In the genomic region with DNA sequence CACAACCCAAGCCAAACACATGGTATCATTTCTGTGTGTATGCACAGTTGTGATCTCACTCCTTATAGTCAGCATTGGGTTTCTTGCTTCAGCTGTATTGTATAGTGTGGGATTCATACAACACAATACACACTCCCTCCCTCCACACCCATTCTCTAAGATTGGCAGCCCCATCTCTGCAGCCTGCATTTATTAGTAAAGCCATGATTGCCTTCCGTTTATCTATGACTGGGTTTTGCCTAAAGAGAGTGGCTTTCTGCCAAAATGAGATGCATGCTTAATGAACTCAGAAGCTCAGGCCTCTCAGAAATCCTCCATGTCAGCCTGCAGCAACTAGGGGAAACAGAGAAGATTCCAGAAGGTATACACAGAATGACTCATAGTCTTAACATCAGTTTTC, we compare ENCODE assay signal across 17 mouse cellular contexts.
DNase-seq lines count a peak whose midpoint lies in the region; ATAC-seq and TF ChIP-seq lines count a peak whose summit lies in the region.
"Had no signal": no experiment of that assay in that cellular context is flagged by ENCODE, and none has a peak within 500 bp of the region (broad histone marks: within the 10 kb centered on the region; RNA-seq: fewer than 3 reads in every experiment).

No protein-coding gene starts in this region.

- no peak overlapping the region for H3K4me2 ChIP-seq in embryonic facial prominence, embryonic 14.5 days (ENCODE audit: low read depth, low read length)
- no peak overlapping the region for H3K4me2 ChIP-seq in forebrain, embryonic 14.5 days (ENCODE audit: low read length)
- H3K4me2 ChIP-seq in midbrain, embryonic 13.5 days (replicated peaks) = no peak overlapping the region
- H3K4me2 ChIP-seq in stomach, postnatal 0 days (replicated peaks; ENCODE audit: low read depth) = no peak overlapping the region
- H3K4me2 ChIP-seq: heart, embryonic 13.5 days; limb, embryonic 13.5 days; liver, embryonic 15.5 days had no signal

- H3K9me3 ChIP-seq in embryonic facial prominence, embryonic 14.5 days (ENCODE audit: control insufficient read depth, low read length) = no peaks in the 10 kb centered on the region
- no peaks in the 10 kb centered on the region for H3K9me3 ChIP-seq in embryonic facial prominence, embryonic 10.5 days
- no peaks in the 10 kb centered on the region for H3K9me3 ChIP-seq in forebrain, embryonic 14.5 days (replicated peaks; ENCODE audit: control insufficient read depth, low read length)
- no peaks in the 10 kb centered on the region for H3K9me3 ChIP-seq in midbrain, embryonic 13.5 days
- H3K9me3 ChIP-seq in stomach, postnatal 0 days (ENCODE audit: control insufficient read depth, low read length) = no peaks in the 10 kb centered on the region
- H3K9me3 ChIP-seq: heart, embryonic 13.5 days; limb, embryonic 13.5 days; liver, embryonic 15.5 days had no signal

- H3K4me1 ChIP-seq in embryonic facial prominence, embryonic 14.5 days (ENCODE audit: control insufficient read depth, insufficient read depth, low read length) = no peaks in the 10 kb centered on the region
- H3K4me1 ChIP-seq in embryonic facial prominence, embryonic 10.5 days = 0 out of 2 replicates have a peak, but pooled peaks cover 3% of the 10 kb centered on the region
- peaks cover 18% of the 10 kb centered on the region for H3K4me1 ChIP-seq in forebrain, embryonic 14.5 days (ENCODE audit: control insufficient read depth, insufficient read depth, low read length)
- H3K4me1 ChIP-seq in midbrain, embryonic 13.5 days (replicated peaks) = peaks cover 39% of the 10 kb centered on the region
- no peaks in the 10 kb centered on the region for H3K4me1 ChIP-seq in stomach, postnatal 0 days (replicated peaks; ENCODE audit: control insufficient read depth, insufficient read depth)
- H3K4me1 ChIP-seq: heart, embryonic 13.5 days; limb, embryonic 13.5 days; liver, embryonic 15.5 days had no signal

- no peak overlapping the region for H3K9ac ChIP-seq in embryonic facial prominence, embryonic 14.5 days (ENCODE audit: low read depth, low read length)
- H3K9ac ChIP-seq in forebrain, embryonic 14.5 days (ENCODE audit: low read length) = no peak overlapping the region
- H3K9ac ChIP-seq in midbrain, embryonic 13.5 days (replicated peaks) = no peak overlapping the region
- H3K9ac ChIP-seq in stomach, postnatal 0 days (ENCODE audit: low read length) = no peak overlapping the region
- H3K9ac ChIP-seq: heart, embryonic 13.5 days; limb, embryonic 13.5 days; liver, embryonic 15.5 days had no signal

- peak; percentile 73 for DNase-seq in embryonic facial prominence, embryonic 14.5 days (ENCODE audit: low spot score)
- no peak for DNase-seq in embryonic facial prominence, embryonic 10.5 days (ENCODE audit: low spot score)
- DNase-seq in Muller cell, postnatal 12 days (ENCODE audit: inconsistent ontology term) = peak; percentile 59
- DNase-seq in forebrain, embryonic 14.5 days (ENCODE audit: low spot score) = peak; percentile 90
- no peak for DNase-seq in kidney, postnatal 14 days
- no peak for DNase-seq in stomach, postnatal 0 days (ENCODE audit: low spot score)
- DNase-seq: cerebellum, adult 2 months; heart, postnatal 4 days; kidney, adult 18-20 months; kidney, postnatal 4 days; lung, postnatal 4 days; right cerebral cortex, postnatal 25 days had no signal

- no peaks in the 10 kb centered on the region for H3K36me3 ChIP-seq in embryonic facial prominence, embryonic 14.5 days (ENCODE audit: control insufficient read depth, insufficient read depth, low read length)
- no peaks in the 10 kb centered on the region for H3K36me3 ChIP-seq in embryonic facial prominence, embryonic 10.5 days (replicated peaks)
- no peaks in the 10 kb centered on the region for H3K36me3 ChIP-seq in forebrain, embryonic 14.5 days (ENCODE audit: control insufficient read depth, insufficient read depth, low read length)
- H3K36me3 ChIP-seq in midbrain, embryonic 13.5 days = no peaks in the 10 kb centered on the region
- H3K36me3 ChIP-seq in stomach, postnatal 0 days (ENCODE audit: control insufficient read depth, insufficient read depth, low read length) = no peaks in the 10 kb centered on the region
- H3K36me3 ChIP-seq: heart, embryonic 13.5 days; limb, embryonic 13.5 days; liver, embryonic 15.5 days had no signal

- no peak overlapping the region for H3K27ac ChIP-seq in embryonic facial prominence, embryonic 14.5 days (replicated peaks; ENCODE audit: low read depth, low read length)
- no peak overlapping the region for H3K27ac ChIP-seq in embryonic facial prominence, embryonic 10.5 days (replicated peaks)
- 0 out of 2 replicates have a peak overlapping the region, but pooled peaks have one; percentile 22 for H3K27ac ChIP-seq in forebrain, embryonic 14.5 days (ENCODE audit: low read depth, low read length)
- peak overlapping the region; percentile 60; the same call in 1 of the 2 replicates for H3K27ac ChIP-seq in midbrain, embryonic 13.5 days
- no peak overlapping the region for H3K27ac ChIP-seq in stomach, postnatal 0 days (replicated peaks)
- H3K27ac ChIP-seq: heart, embryonic 13.5 days; limb, embryonic 13.5 days; liver, embryonic 15.5 days had no signal

- no peak for TF ChIP-seq EP300 in stomach, postnatal 0 days (optimal IDR thresholded peaks at IDR 0.05)

- 25% methylated on average over 1 of the region's 1 CpGs for whole genome bisulfite sequencing in embryonic facial prominence, embryonic 14.5 days
- 74% methylated on average over 1 of the region's 1 CpGs for WGBS in embryonic facial prominence, embryonic 10.5 days
- 5% methylated on average over 1 of the region's 1 CpGs for WGBS in forebrain, embryonic 14.5 days
- WGBS in midbrain, embryonic 13.5 days = 18% methylated on average over 1 of the region's 1 CpGs
- 32% methylated on average over 1 of the region's 1 CpGs for WGBS in stomach, postnatal 0 days

- H3K27me3 ChIP-seq in embryonic facial prominence, embryonic 14.5 days (replicated peaks; ENCODE audit: control insufficient read depth, insufficient read depth, low read length) = no peaks in the 10 kb centered on the region
- no peaks in the 10 kb centered on the region for H3K27me3 ChIP-seq in embryonic facial prominence, embryonic 10.5 days (replicated peaks; ENCODE audit: low read depth, poor library complexity, severe bottlenecking)
- H3K27me3 ChIP-seq in forebrain, embryonic 14.5 days (replicated peaks; ENCODE audit: control insufficient read depth, insufficient read depth, low read length) = no peaks in the 10 kb centered on the region
- no peaks in the 10 kb centered on the region for H3K27me3 ChIP-seq in midbrain, embryonic 13.5 days
- no peaks in the 10 kb centered on the region for H3K27me3 ChIP-seq in stomach, postnatal 0 days (ENCODE audit: control insufficient read depth, insufficient read depth, low read length)
- H3K27me3 ChIP-seq: heart, embryonic 13.5 days; limb, embryonic 13.5 days; liver, embryonic 15.5 days had no signal

- ATAC-seq in embryonic facial prominence, embryonic 14.5 days (ENCODE audit: low read depth) = peak; percentile 51; the same call in 1 of the 2 replicates
- peak; percentile 89 for ATAC-seq in forebrain, embryonic 14.5 days
- ATAC-seq in midbrain, embryonic 13.5 days = peak; percentile 53; the same call in 1 of the 2 replicates
- ATAC-seq in stomach, postnatal 0 days (ENCODE audit: low FRiP score, low TSS enrichment) = no peak
- ATAC-seq in CD4-positive, CD25-positive, alpha-beta regulatory T cell, adult 4 months = no peak

- no peak for TF ChIP-seq CTCF in stomach, postnatal 0 days (IDR thresholded peaks at IDR 0.05; ENCODE audit: low read depth)

- no peak overlapping the region for H3K4me3 ChIP-seq in embryonic facial prominence, embryonic 14.5 days (ENCODE audit: low read depth, low read length)
- H3K4me3 ChIP-seq in embryonic facial prominence, embryonic 10.5 days = no peak overlapping the region
- H3K4me3 ChIP-seq in forebrain, embryonic 14.5 days (ENCODE audit: low read depth, low read length) = no peak overlapping the region
- H3K4me3 ChIP-seq in midbrain, embryonic 13.5 days (replicated peaks) = no peak overlapping the region
- H3K4me3 ChIP-seq in stomach, postnatal 0 days (ENCODE audit: low read depth, low read length) = no peak overlapping the region
- H3K4me3 ChIP-seq: heart, embryonic 13.5 days; limb, embryonic 13.5 days; liver, embryonic 15.5 days had no signal

Comparison
In these comparisons a context has a peak if more than half of its experiments do, and no peak if none do; other contexts are left out.
1. DNase-seq: peak in embryonic facial prominence, embryonic 14.5 days (single experiment), Muller cell, postnatal 12 days (single experiment) and forebrain, embryonic 14.5 days (single experiment); none in embryonic facial prominence, embryonic 10.5 days (single experiment), kidney, postnatal 14 days (single experiment) and stomach, postnatal 0 days (single experiment).
2. ATAC-seq: peak in embryonic facial prominence, embryonic 14.5 days (single experiment), forebrain, embryonic 14.5 days (single experiment) and midbrain, embryonic 13.5 days (single experiment); none in stomach, postnatal 0 days (single experiment) and CD4-positive, CD25-positive, alpha-beta regulatory T cell, adult 4 months (single experiment).
3. H3K27ac ChIP-seq: peak in forebrain, embryonic 14.5 days (single experiment) and midbrain, embryonic 13.5 days (single experiment); none in embryonic facial prominence, embryonic 14.5 days (single experiment), embryonic facial prominence, embryonic 10.5 days (single experiment) and stomach, postnatal 0 days (single experiment).